Mouse (Mus musculus) CH12.LX (cell line): Measurements from ENCODE around the gene Selplg. TPM values are rescaled to one million over a fixed set of nuclear protein-coding genes. Genes with fewer than 3 reads are reported as not detected.

Experiments
- DNase-seq: peaks from one replicate; pipeline ENCODE4 v3.0.0-alpha.2; 2013; ENCODE audit errors: extremely low read depth
- H3K27ac ChIP-seq: 2 replicates; pipeline ENCODE4 v1.5.1; 2012; ENCODE audit warnings: low read depth, mild to moderate bottlenecking, control low read depth, moderate library complexity; ENCODE audit not compliant: insufficient read depth
- H3K27me3 ChIP-seq: replicated peaks from 2 replicates; pipeline ENCODE3; 2012; ENCODE audit warnings: inconsistent platforms
- H3K36me3 ChIP-seq, 2 experiments: replicated peaks in 1 of 2; 2 replicates each; pipeline versions ENCODE3 to v1.6.1; 2012; ENCODE audit warnings: inconsistent platforms in 1 of 2, low read length in 1 of 2, mild to moderate bottlenecking in 1 of 2, mixed read lengths in 1 of 2, moderate library complexity in 1 of 2; ENCODE audit not compliant: control insufficient read depth in 1 of 2, insufficient read depth in 1 of 2
- H3K4me1 ChIP-seq, 2 experiments: 2 replicates each; pipeline ENCODE4 v1.6.1; 2012; ENCODE audit warnings: inconsistent platforms in 1 of 2, moderate library complexity in 1 of 2; ENCODE audit not compliant: insufficient read depth in 2 of 2, control insufficient read depth in 1 of 2
- H3K4me2 ChIP-seq: 2 replicates; pipeline ENCODE4 v1.6.1; 2012; ENCODE audit warnings: low read depth, mild to moderate bottlenecking, control low read depth; ENCODE audit not compliant: poor library complexity, insufficient read depth, severe bottlenecking
- H3K4me3 ChIP-seq, 3 experiments: fragments of 150-350 bp in 1 of 3; sonication (generic) in 1 of 3; replicated peaks in 1 of 3; 2 replicates each; pipeline versions ENCODE3 to v1.5.1; 2011 to 2012; ENCODE audit warnings: low read depth in 2 of 3, low read length in 2 of 3, mild to moderate bottlenecking in 2 of 3, moderate library complexity in 2 of 3, control low read depth in 1 of 3, improper control_type of control experiment in 1 of 3, inconsistent platforms in 1 of 3, mixed read lengths in 1 of 3; ENCODE audit not compliant: poor library complexity in 1 of 3
- H3K79me2 ChIP-seq: replicated peaks from 2 replicates; pipeline ENCODE4 v1.6.1; 2012; ENCODE audit warnings: mild to moderate bottlenecking, moderate library complexity; ENCODE audit not compliant: control insufficient read depth, poor library complexity, insufficient read depth, severe bottlenecking; ENCODE audit errors: extremely low read depth
- H3K9ac ChIP-seq: 2 replicates; pipeline ENCODE4 v1.6.1; 2012; ENCODE audit warnings: low read depth, mild to moderate bottlenecking, control low read depth, moderate library complexity; ENCODE audit not compliant: insufficient read depth
- H3K9me3 ChIP-seq: replicated peaks from 2 replicates; pipeline ENCODE3; 2012; ENCODE audit warnings: low read length, inconsistent platforms, mixed read lengths
- BHLHE40 ChIP-seq: IDR thresholded peaks from 2 replicates; pipeline ENCODE4 v1.6.1; 2011; ENCODE audit warnings: mild to moderate bottlenecking, low read depth, low read length, improper control_type of control experiment
- CHD1 ChIP-seq: IDR thresholded peaks from 2 replicates; pipeline ENCODE4 v1.6.1; 2012; ENCODE audit warnings: low read depth, low read length, improper control_type of control experiment, inconsistent platforms
- CTCF ChIP-seq, 2 experiments: IDR thresholded peaks in 1 of 2; conservative IDR thresholded peaks in 1 of 2; 2 replicates each; pipeline ENCODE4 v1.5.1; 2011 to 2012; ENCODE audit warnings: low read depth in 2 of 2, low read length in 2 of 2, improper control_type of control experiment in 1 of 2, inconsistent platforms in 1 of 2, mild to moderate bottlenecking in 1 of 2, moderate library complexity in 1 of 2
- HCFC1 ChIP-seq: IDR thresholded peaks from 2 replicates; pipeline ENCODE4 v1.6.1; 2012; ENCODE audit warnings: low read depth, mild to moderate bottlenecking, inconsistent platforms, low read length, improper control_type of control experiment
- JUND ChIP-seq: conservative IDR thresholded peaks from 2 replicates; pipeline ENCODE4 v1.6.1; 2011; ENCODE audit warnings: low read depth, low read length, improper control_type of control experiment
- KAT2A ChIP-seq: IDR thresholded peaks from 2 replicates; pipeline ENCODE4 v1.6.1; 2012; ENCODE audit warnings: low read length, improper control_type of control experiment, inconsistent platforms; ENCODE audit not compliant: insufficient replicate concordance
- MXI1 ChIP-seq: IDR thresholded peaks from 2 replicates; pipeline ENCODE4 v1.6.1; 2011; ENCODE audit warnings: mild to moderate bottlenecking, low read depth, low read length, improper control_type of control experiment
- NELFE ChIP-seq: IDR thresholded peaks from 2 replicates; pipeline ENCODE4 v1.6.1; 2011; ENCODE audit warnings: low read depth, low read length, improper control_type of control experiment
- POLR2AphosphoS2 ChIP-seq: IDR thresholded peaks from 2 replicates; pipeline ENCODE4 v1.6.1; 2011; ENCODE audit warnings: low read depth, low read length, improper control_type of control experiment
- UBTF ChIP-seq: IDR thresholded peaks from 2 replicates; pipeline ENCODE4 v1.6.1; 2012; ENCODE audit warnings: low read depth, mild to moderate bottlenecking, inconsistent platforms, low read length, improper control_type of control experiment, moderate library complexity
- USF2 ChIP-seq: conservative IDR thresholded peaks from 2 replicates; pipeline ENCODE4 v1.6.1; 2011; ENCODE audit warnings: low read depth, low read length, improper control_type of control experiment
- ZC3H11A ChIP-seq: IDR thresholded peaks from 2 replicates; pipeline ENCODE4 v1.6.1; 2012; ENCODE audit warnings: low read depth, mild to moderate bottlenecking, inconsistent platforms, low read length, improper control_type of control experiment
- ZMIZ1 ChIP-seq: IDR thresholded peaks from 2 replicates; pipeline ENCODE4 v1.6.1; 2012; ENCODE audit warnings: low read depth, mild to moderate bottlenecking, inconsistent platforms, low read length, improper control_type of control experiment
- ZNF384 ChIP-seq: IDR thresholded peaks from 2 replicates; pipeline ENCODE4 v1.6.1; 2012; ENCODE audit warnings: low read depth, low read length, improper control_type of control experiment, inconsistent platforms
- dilution Hi-C: fragments of 300-500 bp; cut with MboI; formaldehyde crosslinking; loops from 2 replicates; pipeline ENCODE4 v1.14.3; 2020; ENCODE audit warnings: low sequenced_read_pairs; ENCODE audit not compliant: extremely low pct_unique_long_range_greater_than_20kb, extremely low pct_ligation_motif_present
- in situ Hi-C: fragments of 300-500 bp; cut with MboI; formaldehyde crosslinking; loops from 3 replicates; pipeline ENCODE4 v1.14.3; 2019; ENCODE audit warnings: low sequenced_read_pairs, low pct_ligation_motif_present, low pct_unique_long_range_greater_than_20kb, mixed read lengths
- polyA plus RNA-seq: library from polyadenylated mRNA; unstranded; fragments of >175 nt; gene quantifications from 2 replicates; pipeline ENCODE4 v1.2.1, GENCODE M21; 2012; ENCODE audit warnings: low read depth; ENCODE audit not compliant: insufficient read length
- total RNA-seq, 2 experiments: library from RNA; depleted of rRNA; stranded (reverse); fragments of 300-350 nt in 1 of 2; fragments of >200 nt in 1 of 2; gene quantifications; 2 replicates each; pipeline ENCODE4 v1.2.3; 2012 to 2014

The Selplg gene
- total and polyA plus RNA-seq, 3 experiments = 29.4 to 58.5 (median 41.6) TPM

DNA sequence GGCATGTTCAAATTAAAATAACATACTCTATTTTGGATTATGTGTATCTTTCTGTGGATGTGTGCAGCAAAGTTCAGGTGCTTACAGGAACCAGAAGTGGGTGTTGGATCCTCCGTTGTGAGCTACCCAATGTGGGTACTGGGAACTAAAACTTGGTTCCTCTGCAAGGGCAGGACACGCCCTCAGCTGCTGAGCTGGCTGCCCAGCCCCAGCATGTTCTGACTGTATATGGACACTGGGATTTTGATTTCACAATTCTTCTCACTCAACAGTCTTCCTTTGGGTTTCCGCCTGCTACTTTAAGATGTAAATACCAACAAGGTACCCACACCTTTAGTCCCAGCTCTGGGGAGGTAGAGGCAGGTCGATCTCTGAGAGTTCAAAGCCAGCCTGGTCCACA, 8.0 kb upstream of the Selplg start:
- Histone ChIP-seq H3K4me3 (no peak overlapping the region), H3K9me3 (no peaks in the 10 kb centered on the region), H3K4me1 (peaks cover 9 to 61% of the 10 kb centered on the region in 2 experiments), H3K36me3 (peaks cover 16 to 55% of the 10 kb centered on the region in 2 experiments), H3K27me3 (no peaks in the 10 kb centered on the region), H3K4me2 (no peak overlapping the region), H3K79me2 (no peaks in the 10 kb centered on the region), H3K27ac (no peak overlapping the region)
- dilution Hi-C loops = no loop called here
- in situ Hi-C loops = no loop called here
- no peak for DNase-seq
- no peak for TF ChIP-seq KAT2A
- TF ChIP-seq ZC3H11A = no peak
- TF ChIP-seq HCFC1 = no peak
- TF ChIP-seq, all 38 proteins: peak for 0
- H3K9ac ChIP-seq = no peak overlapping the region

DNA sequence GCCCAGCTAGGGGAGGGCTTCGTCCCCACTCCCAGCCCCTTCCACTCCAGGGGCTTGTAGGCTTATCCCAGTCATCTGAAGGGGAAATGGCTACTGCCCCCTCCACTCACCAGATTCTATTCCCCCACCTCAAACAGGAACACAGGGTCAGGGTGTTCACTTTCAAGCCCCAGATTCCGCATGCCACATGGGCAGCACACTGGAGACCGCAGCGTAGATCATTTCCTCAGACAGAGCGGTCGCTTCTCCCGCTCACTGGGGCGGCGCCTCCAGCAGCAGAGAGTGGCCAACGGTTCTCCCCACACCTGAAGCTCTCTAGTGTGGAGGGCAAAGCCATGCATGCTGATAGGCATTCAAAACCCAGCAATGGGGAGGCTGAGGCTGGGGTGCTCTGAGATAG, 4.5 kb upstream of the Selplg start:
- dilution Hi-C loops (no loop called here), in situ Hi-C loops (loop anchor here (10.0 kb wide), 1 partner anchor 62 kb away; the partner anchor contains the start of genes Iscu and Sart3)
- Histone ChIP-seq H3K27me3 (no peaks in the 10 kb centered on the region), H3K9me3 (no peaks in the 10 kb centered on the region), H3K9ac (no peak overlapping the region), H3K36me3 (peaks cover 0 to 23% of the 10 kb centered on the region in 2 experiments), H3K27ac (no peak overlapping the region), H3K4me1 (peaks cover 5 to 58% of the 10 kb centered on the region in 2 experiments), H3K4me2 (no peak overlapping the region), H3K79me2 (no peaks in the 10 kb centered on the region), H3K4me3 (no peak overlapping the region)
- TF ChIP-seq BHLHE40 (no peak), CHD1 (no peak), ZNF384 (no peak), JUND (no peak), MXI1 (no peak), POLR2AphosphoS2 (no peak), USF2 (no peak), UBTF (no peak), ZC3H11A (no peak), CTCF (conservative IDR thresholded peaks at IDR 0.05 in 1 of 2, IDR thresholded peaks at IDR 0.05 in 1 of 2; ENCODE audit: low read depth in 2 of 2, low read length in 2 of 2) (no peak), NELFE (no peak), ZMIZ1 (no peak)
- no peak for DNase-seq
